Mouse (Mus musculus) hindbrain, embryonic 14.5 days (tissue): Measurements from ENCODE around the gene Lmod1. TPM values are rescaled to one million over a fixed set of nuclear protein-coding genes. Genes with fewer than 3 reads are reported as not detected.

Source experiments
- ATAC-seq: fragments of 200-750 bp; cut with Nextera tagmentation; 2 replicates; pipeline ENCODE4 v1.8.0; 2017; ENCODE audit warnings: moderate number of reproducible peaks, mild to moderate bottlenecking, moderate TSS enrichment, moderate library complexity; ENCODE audit not compliant: low FRiP score
- DNase-seq: peaks from one replicate; pipeline ENCODE4 v3.0.0-alpha.2; 2015; ENCODE audit warnings: low spot score
- H3K27ac ChIP-seq: fragments of 300-500 bp; sonication (generic); 2 replicates; pipeline ENCODE4 v1.5.1; 2014; ENCODE audit warnings: mild to moderate bottlenecking, moderate library complexity
- H3K27me3 ChIP-seq: fragments of 300-500 bp; sonication (generic); 2 replicates; pipeline ENCODE4 v1.6.1; 2014; ENCODE audit warnings: mild to moderate bottlenecking, low read length, mixed read lengths; ENCODE audit not compliant: control insufficient read depth, insufficient read depth
- H3K36me3 ChIP-seq: fragments of 300-500 bp; sonication (generic); replicated peaks from 2 replicates; pipeline ENCODE4 v1.6.1; 2014; ENCODE audit not compliant: control insufficient read depth, insufficient read depth
- H3K4me1 ChIP-seq: fragments of 300-500 bp; sonication (generic); replicated peaks from 2 replicates; pipeline ENCODE4 v1.6.1; 2014; ENCODE audit warnings: antibody characterized with exemption, low read length, mixed read lengths; ENCODE audit not compliant: control insufficient read depth, insufficient read depth
- H3K4me2 ChIP-seq: fragments of 300-500 bp; sonication (generic); replicated peaks from 2 replicates; pipeline ENCODE4 v1.6.1; 2014; ENCODE audit warnings: mild to moderate bottlenecking, moderate library complexity
- H3K4me3 ChIP-seq: fragments of 300-500 bp; sonication (generic); replicated peaks from 2 replicates; pipeline ENCODE4 v1.5.1; 2014; ENCODE audit warnings: mild to moderate bottlenecking, low read length
- H3K9ac ChIP-seq: fragments of 300-500 bp; sonication (generic); 2 replicates; pipeline ENCODE4 v1.6.1; 2014
- H3K9me3 ChIP-seq: fragments of 300-500 bp; sonication (generic); 2 replicates; pipeline ENCODE4 v1.6.1; 2016; ENCODE audit warnings: low read length; ENCODE audit not compliant: control insufficient read depth
- WGBS: fragments of 180-500 bp; shearing (Covaris S2); extraction: QIAGEN DNeasy Blood & Tissue Kit; methylation state at CpG from one replicate; pipeline ENCODE4 v1.1.7; 2014; 5-methylcytosine and 5-hydroxymethylcytosine counted together
- polyA plus RNA-seq: library from polyadenylated mRNA; unstranded; fragments of >200 nt; fragmentation: Nextera tagmentation; extraction: Ambion mirVana; gene quantifications from 2 replicates; pipeline ENCODE4 v1.2.1, GENCODE M21; 2014

The Lmod1 gene
- polyA plus RNA-seq, 1 experiment from 2014 or later, result 0.43 TPM

GRCm38 (mm10) chr1:135368982-135369381, 44.4 kb downstream of the Lmod1 start:
- peak overlapping the region; percentile 64; the same call in 1 of the 2 replicates for H3K9ac ChIP-seq
- H3K27ac ChIP-seq, result no peak overlapping the region
- no peaks in the 10 kb centered on the region for H3K9me3 ChIP-seq
- H3K27me3 ChIP-seq, result no peaks in the 10 kb centered on the region
- peak overlapping the region; percentile 33 for H3K4me3 ChIP-seq
- H3K36me3 ChIP-seq, result no peaks in the 10 kb centered on the region
- no peak for ATAC-seq
- peak overlapping the region; percentile 82 for H3K4me2 ChIP-seq
- H3K4me1 ChIP-seq, result peaks cover 24% of the 10 kb centered on the region
- 10% methylated on average over 14 of the region's 14 CpGs for WGBS
- DNase-seq, result peak; percentile 56

GRCm38 (mm10) chr1:135369415-135369814, 44.8 kb downstream of the Lmod1 start:
- WGBS, result 82% methylated on average over 5 of the region's 5 CpGs
- no peak for ATAC-seq
- H3K36me3 ChIP-seq, result no peaks in the 10 kb centered on the region
- no peaks in the 10 kb centered on the region for H3K27me3 ChIP-seq
- H3K27ac ChIP-seq, result no peak overlapping the region
- no peak overlapping the region for H3K4me3 ChIP-seq
- no peak overlapping the region for H3K4me2 ChIP-seq
- no peaks in the 10 kb centered on the region for H3K9me3 ChIP-seq
- H3K9ac ChIP-seq, result no peak overlapping the region
- DNase-seq, result no peak
- peaks cover 27% of the 10 kb centered on the region for H3K4me1 ChIP-seq

- WGBS, result 62% methylated on average over 4 of the region's 4 CpGs
- Histone ChIP-seq H3K4me3 (peak overlapping the region; percentile 15; the same call in 1 of the 2 replicates), H3K27me3 (no peaks in the 10 kb centered on the region), H3K4me2 (peak overlapping the region; percentile 84), H3K9me3 (no peaks in the 10 kb centered on the region), H3K36me3 (no peaks in the 10 kb centered on the region), H3K4me1 (peaks cover 27% of the 10 kb centered on the region), H3K27ac (no peak overlapping the region), H3K9ac (peak overlapping the region; percentile 25; the same call in 1 of the 2 replicates)
- DNase-seq (no peak), ATAC-seq (no peak)
Measured at GRCm38 (mm10) chr1:135373171-135373677, 48.6 kb downstream of the Lmod1 start.

- no peaks in the 10 kb centered on the region for H3K36me3 ChIP-seq
- H3K4me3 ChIP-seq, result peak overlapping the region; percentile 68
- H3K27me3 ChIP-seq, result no peaks in the 10 kb centered on the region
- 2% methylated on average over 19 of the region's 19 CpGs for WGBS
- peak overlapping the region; percentile 84 for H3K4me2 ChIP-seq
- DNase-seq (peak; percentile 36), ATAC-seq (no peak)
- H3K4me1 ChIP-seq, result peaks cover 22% of the 10 kb centered on the region
- peak overlapping the region; percentile 85 for H3K9ac ChIP-seq
- peak overlapping the region; percentile 57 for H3K27ac ChIP-seq
- no peaks in the 10 kb centered on the region for H3K9me3 ChIP-seq
Measured at GRCm38 (mm10) chr1:135374175-135374867, 49.7 kb downstream of the Lmod1 start.

GRCm38 (mm10) chr1:135374868-135375581, 50.4 kb downstream of the Lmod1 start, which contains the start of gene Shisa4:
Shisa4 (minus strand) TSS chr1:135375237.
- H3K27me3 ChIP-seq, result no peaks in the 10 kb centered on the region

GRCm38 (mm10) chr1:135378576-135378975, 54.0 kb downstream of the Lmod1 start:
- H3K27me3 ChIP-seq, result no peaks in the 10 kb centered on the region
- 72% methylated on average over 9 of the region's 9 CpGs for WGBS
- H3K4me2 ChIP-seq, result no peak overlapping the region
- no peak overlapping the region for H3K4me3 ChIP-seq
- no peak overlapping the region for H3K27ac ChIP-seq
- 0 out of 2 replicates have a peak, but pooled peaks cover 5% of the 10 kb centered on the region for H3K4me1 ChIP-seq
- no peak for ATAC-seq
- no peak for DNase-seq
- peaks cover 13% of the 10 kb centered on the region for H3K36me3 ChIP-seq
- no peaks in the 10 kb centered on the region for H3K9me3 ChIP-seq
- H3K9ac ChIP-seq, result no peak overlapping the region

More at GRCm38 (mm10) chr1:135374868-135375581, 50.4 kb downstream of the Lmod1 start, which contains the start of gene Shisa4:
- Histone ChIP-seq H3K4me3 (peak within 1 kb of the TSS; percentile 68), H3K27ac (peak within 1 kb of the TSS; percentile 57), H3K9me3 (no peaks in the 10 kb centered on the region), H3K9ac (peak within 1 kb of the TSS; percentile 85), H3K4me2 (peak within 1 kb of the TSS; percentile 84), H3K4me1 (peaks cover 22% of the 10 kb centered on the region), H3K36me3 (no peaks in the 10 kb centered on the region)
- WGBS, result 3% methylated on average over 33 of the region's 38 CpGs
- ATAC-seq (peak; percentile 89), DNase-seq (peak; percentile 67)

- H3K4me2 ChIP-seq, result no peak overlapping the region
- no peak overlapping the region for H3K27ac ChIP-seq
- H3K4me3 ChIP-seq, result no peak overlapping the region
- no peak for ATAC-seq
- peaks cover 18% of the 10 kb centered on the region for H3K36me3 ChIP-seq
- no peaks in the 10 kb centered on the region for H3K27me3 ChIP-seq
- WGBS, result 73% methylated on average over 2 of the region's 2 CpGs
- no peak for DNase-seq
- no peaks in the 10 kb centered on the region for H3K9me3 ChIP-seq
- no peak overlapping the region for H3K9ac ChIP-seq
- H3K4me1 ChIP-seq, result 0 out of 2 replicates have a peak, but pooled peaks cover 2% of the 10 kb centered on the region
Measured at GRCm38 (mm10) chr1:135379048-135379447, 54.4 kb downstream of the Lmod1 start.

GRCm38 (mm10) chr1:135380071-135380991, 55.7 kb downstream of the Lmod1 start:
- 73% methylated on average over 15 of the region's 15 CpGs for WGBS
- Histone ChIP-seq H3K27me3 (no peaks in the 10 kb centered on the region), H3K27ac (peak overlapping the region; percentile 11; the same call in 1 of the 2 replicates), H3K4me2 (no peak overlapping the region), H3K36me3 (peaks cover 30% of the 10 kb centered on the region), H3K9ac (no peak overlapping the region), H3K4me3 (no peak overlapping the region), H3K9me3 (no peaks in the 10 kb centered on the region), H3K4me1 (no peaks in the 10 kb centered on the region)
- ATAC-seq, result no peak
- DNase-seq, result no peak
